Mouse (Mus musculus) kidney, adult 2 months (tissue): ENCODE data around the gene Shtn1.

Experiments
- CTCF ChIP-seq: fragments of 200-500 bp; conservative IDR thresholded peaks from 2 replicates; pipeline ENCODE4 v1.5.1; 2011; ENCODE audit warnings: low read depth, mild to moderate bottlenecking, control low read depth, low read length, moderate library complexity, mixed read lengths; ENCODE audit not compliant: insufficient read depth, insufficient read length
- POLR2A ChIP-seq: fragments of 200-500 bp; IDR thresholded peaks from one replicate; pipeline ENCODE4 v1.6.1; 2011; ENCODE audit warnings: low read depth, low read length, control low read depth

GRCm38 (mm10) chr19:58981571-58981970, 94.3 kb downstream of the Shtn1 start:
- no peak for TF ChIP-seq CTCF
- no peak for TF ChIP-seq POLR2A
